Mouse (Mus musculus) small intestine, adult 2 months (tissue): ENCODE data around the gene Actl6b.

Source experiments
- CTCF ChIP-seq: fragments of 200-500 bp; IDR thresholded peaks from 2 replicates; pipeline ENCODE4 v1.5.1; 2012; ENCODE audit warnings: low read depth, mild to moderate bottlenecking, control low read depth, inconsistent platforms, low read length, moderate library complexity, mixed read lengths; ENCODE audit not compliant: insufficient replicate concordance, insufficient read length; ENCODE audit errors: extremely low read depth
- POLR2A ChIP-seq: fragments of 200-500 bp; IDR thresholded peaks from 2 replicates; pipeline ENCODE4 v1.6.1; 2012; ENCODE audit warnings: low read depth, mild to moderate bottlenecking, control low read depth, inconsistent platforms, low read length, moderate library complexity

- no peak for TF ChIP-seq CTCF
- no peak for TF ChIP-seq POLR2A
Measured at GRCm38 (mm10) chr5:137532131-137532807, 21.0 kb upstream of the Actl6b start.
